ENCODE assay signal across 12 mouse cellular contexts in the genomic region with DNA sequence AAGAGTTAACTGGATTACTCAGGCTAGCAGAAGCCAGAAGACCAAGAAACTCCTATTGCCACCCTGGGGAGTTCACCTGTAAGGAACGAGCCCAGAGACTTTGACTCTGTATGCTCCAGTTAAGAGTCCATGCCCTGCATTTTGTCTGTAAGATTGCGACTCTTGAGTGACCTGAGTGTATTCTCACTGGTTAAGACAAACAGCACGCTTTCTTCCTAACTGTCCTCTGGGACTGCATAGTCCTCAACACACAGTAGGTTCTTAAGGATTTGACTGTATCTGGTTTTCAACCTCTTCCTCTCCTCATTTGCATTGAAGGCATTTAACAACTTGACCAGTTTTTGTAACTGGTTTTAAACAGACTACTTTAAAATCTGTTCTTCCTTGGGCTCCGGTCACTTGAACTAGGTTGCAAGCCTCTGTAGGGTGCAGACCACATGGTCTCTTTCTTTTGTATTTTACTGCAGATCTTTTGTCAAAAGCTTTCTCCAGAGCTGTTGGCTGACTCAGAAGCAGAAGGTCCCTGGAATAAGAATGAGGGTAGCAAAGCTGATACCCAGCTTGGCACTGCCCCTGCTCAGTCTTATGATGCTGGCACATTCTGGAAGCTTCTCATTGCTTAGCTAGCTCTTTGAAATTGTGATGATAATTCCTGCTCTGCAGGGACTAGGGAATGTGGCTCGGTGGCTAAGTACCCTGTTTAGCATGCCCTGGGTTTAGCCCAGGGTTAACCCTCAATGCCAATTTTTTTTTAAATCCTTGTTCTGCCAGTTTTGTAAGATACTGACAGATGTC. TPM values are rescaled to one million over a fixed set of nuclear protein-coding genes. Genes with fewer than 3 reads are reported as not detected.
DNase-seq lines count a peak whose midpoint lies in the region; ATAC-seq and TF ChIP-seq lines count a peak whose summit lies in the region.
"Had no signal": no experiment of that assay in that cellular context is flagged by ENCODE, and none has a peak within 500 bp of the region (broad histone marks: within the 10 kb centered on the region; RNA-seq: fewer than 3 reads in every experiment).

No protein-coding gene starts in this region.

- no peaks in the 10 kb centered on the region for H3K9me3 ChIP-seq in hindbrain, postnatal 0 days (ENCODE audit: low read length)
- no peaks in the 10 kb centered on the region for H3K9me3 ChIP-seq in midbrain, embryonic 16.5 days (replicated peaks; ENCODE audit: control insufficient read depth, low read length, poor library complexity, severe bottlenecking)
- H3K9me3 ChIP-seq: heart, embryonic 13.5 days; limb, embryonic 12.5 days; lung, embryonic 15.5 days had no signal

- H3K4me3 ChIP-seq in cerebellum, adult 2 months (replicated peaks; ENCODE audit: insufficient read depth, low read depth, low read length): no peak overlapping the region
- no peak overlapping the region for H3K4me3 ChIP-seq in hindbrain, postnatal 0 days (ENCODE audit: low read length)
- no peak overlapping the region for H3K4me3 ChIP-seq in midbrain, embryonic 16.5 days (ENCODE audit: low read depth, low read length)
- H3K4me3 ChIP-seq in lung, adult 2 months (replicated peaks; ENCODE audit: extremely low read depth, low read depth, low read length): no peak overlapping the region
- H3K4me3 ChIP-seq: heart, embryonic 13.5 days; limb, embryonic 12.5 days; lung, embryonic 15.5 days; myocyte had no signal

- H3K4me2 ChIP-seq in hindbrain, postnatal 0 days (ENCODE audit: low read depth, low read length): no peak overlapping the region
- H3K4me2 ChIP-seq in midbrain, embryonic 16.5 days (ENCODE audit: low read length): no peak overlapping the region
- H3K4me2 ChIP-seq: heart, embryonic 13.5 days; limb, embryonic 12.5 days; lung, embryonic 15.5 days had no signal

- no peaks in the 10 kb centered on the region for H3K36me3 ChIP-seq in hindbrain, postnatal 0 days (ENCODE audit: insufficient read depth, low read length)
- 0 out of 2 replicates have a peak, but pooled peaks cover 2% of the 10 kb centered on the region for H3K36me3 ChIP-seq in midbrain, embryonic 16.5 days (ENCODE audit: control insufficient read depth, insufficient read depth, low read length)
- H3K36me3 ChIP-seq: heart, embryonic 13.5 days; limb, embryonic 12.5 days; lung, embryonic 15.5 days had no signal

- H3K27me3 ChIP-seq in cerebellum, adult 2 months (ENCODE audit: control insufficient read depth, insufficient read depth, low read length): no peaks in the 10 kb centered on the region
- no peaks in the 10 kb centered on the region for H3K27me3 ChIP-seq in hindbrain, postnatal 0 days (ENCODE audit: insufficient read depth, low read length)
- H3K27me3 ChIP-seq in midbrain, embryonic 16.5 days (ENCODE audit: control insufficient read depth, insufficient read depth, low read depth, low read length): no peaks in the 10 kb centered on the region
- H3K27me3 ChIP-seq: heart, embryonic 13.5 days; limb, embryonic 12.5 days; lung, embryonic 15.5 days had no signal

- peak; percentile 42 for DNase-seq in layer of hippocampus, adult 11-12 months (ENCODE audit: low spot score)
- no peak for DNase-seq in layer of hippocampus, postnatal 25 days (ENCODE audit: extremely low spot score in 1 of 2, low spot score in 1 of 2)
- peak in 1 of 2 experiments; percentile 66 for DNase-seq in cerebellum, adult 2 months
- DNase-seq in hindbrain, postnatal 0 days (ENCODE audit: low spot score): peak; percentile 66
- DNase-seq in lung, adult 2 months: no peak
- DNase-seq in spleen, postnatal 10 days (ENCODE audit: low spot score in 2 of 2): no peak
- DNase-seq: kidney, adult 11 months had no signal

- no peak overlapping the region for H3K9ac ChIP-seq in hindbrain, postnatal 0 days (replicated peaks; ENCODE audit: low read length)
- H3K9ac ChIP-seq in midbrain, embryonic 16.5 days (ENCODE audit: low read depth, low read length): no peak overlapping the region
- H3K9ac ChIP-seq: heart, embryonic 13.5 days; limb, embryonic 12.5 days; lung, embryonic 15.5 days had no signal

- peak overlapping the region; percentile 53; the same call in 1 of the 2 replicates for H3K27ac ChIP-seq in cerebellum, adult 2 months (ENCODE audit: insufficient read depth, low read length)
- peak overlapping the region; percentile 80 for H3K27ac ChIP-seq in hindbrain, postnatal 0 days
- no peak overlapping the region; the same call in 1 of the 2 replicates for H3K27ac ChIP-seq in midbrain, embryonic 16.5 days (ENCODE audit: low read length)
- H3K27ac ChIP-seq: heart, embryonic 13.5 days; limb, embryonic 12.5 days; lung, embryonic 15.5 days had no signal

- no peak for TF ChIP-seq CTCF in cerebellum, adult 2 months (IDR thresholded peaks at IDR 0.05; ENCODE audit: borderline replicate concordance, insufficient read depth, low read depth, low read length)
- no peak for TF ChIP-seq CTCF in hindbrain, postnatal 0 days (IDR thresholded peaks at IDR 0.05; ENCODE audit: low read depth)
- no peak for TF ChIP-seq CTCF in lung, adult 2 months (IDR thresholded peaks at IDR 0.05; ENCODE audit: insufficient read depth, low read length)

- no peak for TF ChIP-seq POLR2A in cerebellum, adult 2 months (IDR thresholded peaks at IDR 0.05; ENCODE audit: borderline replicate concordance, insufficient read depth, low read length)
- TF ChIP-seq POLR2A in lung, adult 2 months (IDR thresholded peaks at IDR 0.05; ENCODE audit: borderline replicate concordance, extremely low read depth, low read depth, low read length): no peak

- WGBS in cerebellum, adult 2 months: 57% methylated on average over 5 of the region's 5 CpGs
- WGBS in hindbrain, postnatal 0 days: 61% methylated on average over 5 of the region's 5 CpGs
- WGBS in midbrain, embryonic 16.5 days: 54% methylated on average over 5 of the region's 5 CpGs
- 79% methylated on average over 5 of the region's 5 CpGs for WGBS in lung, adult 2 months

- peak; percentile 93 for ATAC-seq in hindbrain, postnatal 0 days
- peak; percentile 76 for ATAC-seq in midbrain, embryonic 16.5 days

- H3K4me1 ChIP-seq in cerebellum, adult 2 months (ENCODE audit: control insufficient read depth, insufficient read depth, low read length): peaks cover 8% of the 10 kb centered on the region
- peaks cover 13% of the 10 kb centered on the region for H3K4me1 ChIP-seq in hindbrain, postnatal 0 days (ENCODE audit: insufficient read depth, low read length)
- peaks cover 14% of the 10 kb centered on the region for H3K4me1 ChIP-seq in midbrain, embryonic 16.5 days (ENCODE audit: control insufficient read depth, insufficient read depth, low read length)
- H3K4me1 ChIP-seq in lung, adult 2 months (ENCODE audit: control insufficient read depth, insufficient read depth, low read length): no peaks in the 10 kb centered on the region
- H3K4me1 ChIP-seq: heart, embryonic 13.5 days; limb, embryonic 12.5 days; lung, embryonic 15.5 days had no signal

RNA-seq across cellular contexts. Expression of a gene that starts 20.5 kb away (rescaled TPM):
- total RNA-seq in layer of hippocampus, postnatal 25 days (2021): 10 to 100 TPM; 60.4 to 65.6 TPM
- 24.3 and 25.5 TPM in 2 replicates for polyA plus RNA-seq in cerebellum, adult 2 months (2012; rRNA removed)
- 18.8 and 20.8 TPM in 2 replicates for total RNA-seq in hindbrain, postnatal 0 days (2014; rRNA removed)
- polyA plus RNA-seq in hindbrain, postnatal 0 days (2015; fragmentation: Nextera tagmentation; extraction: Ambion mirVana): 6.8 and 7.8 TPM in 2 replicates
- polyA plus RNA-seq in midbrain, embryonic 16.5 days (2015; fragmentation: Nextera tagmentation; extraction: Ambion mirVana): 7.6 and 8.8 TPM in 2 replicates
- 0.08 and 0.17 TPM in 2 replicates for polyA plus RNA-seq in lung, adult 2 months (2012; rRNA removed)
- polyA plus RNA-seq: myocyte had no signal

Comparison
In these comparisons a context has a peak if more than half of its experiments do, and no peak if none do; other contexts are left out.
1. DNase-seq: peak in layer of hippocampus, adult 11-12 months (single experiment) and hindbrain, postnatal 0 days (single experiment); none in layer of hippocampus, postnatal 25 days (0 of 2), lung, adult 2 months (single experiment) and spleen, postnatal 10 days (0 of 2).